Mouse (Mus musculus): ENCODE measurements around the gene Ndufaf1.

DNA sequence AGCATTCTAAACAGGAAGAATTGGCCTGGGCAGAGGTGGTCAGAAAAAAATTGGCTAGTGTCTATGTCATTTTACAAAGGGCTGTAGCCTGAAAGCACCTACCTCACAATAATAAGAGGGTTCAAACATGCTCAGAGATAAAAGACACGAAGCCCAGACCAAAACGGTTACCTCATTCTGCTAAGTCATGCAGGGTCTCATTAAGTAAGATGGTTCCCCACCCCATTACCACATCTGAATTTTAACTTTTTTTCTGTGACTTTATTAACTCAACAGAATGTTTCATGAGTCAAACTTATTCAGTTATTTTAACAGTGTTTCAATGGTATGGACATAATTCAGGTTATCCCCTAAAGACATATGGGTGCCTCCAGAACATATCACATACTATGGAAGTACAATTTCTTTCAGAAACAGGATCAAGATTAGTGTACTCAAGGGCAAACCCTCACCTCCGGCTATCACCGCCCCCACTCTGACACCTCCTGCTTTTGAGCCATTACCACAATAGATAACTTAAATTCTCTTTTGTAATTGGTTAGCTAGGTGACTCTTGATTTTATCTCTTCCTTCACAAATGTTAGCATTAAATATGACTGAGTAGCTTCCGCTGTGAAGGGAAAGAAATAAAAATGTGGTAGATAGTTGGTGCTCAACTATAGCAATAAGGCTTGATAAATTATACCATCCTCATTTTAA lies 21.3 kb downstream of the Ndufaf1 start:
- no peak for TF ChIP-seq CTCF (conservative IDR thresholded peaks at IDR 0.05; ENCODE audit: insufficient read depth, insufficient read length, low read depth, low read length)
- TF ChIP-seq POLR2A (IDR thresholded peaks at IDR 0.05; ENCODE audit: low read depth, low read length): no peak

Measured in kidney, adult 2 months (tissue).